Mouse (Mus musculus) liver, embryonic 12.5 days (tissue): ENCODE results near the gene Ankfn1. TPM values are rescaled to one million over a fixed set of nuclear protein-coding genes. Genes with fewer than 3 reads are reported as not detected.

ENCODE experiments used
- ATAC-seq: fragments of 200-750 bp; cut with Nextera tagmentation; 2 replicates; pipeline ENCODE4 v1.8.0; 2017; ENCODE audit warnings: moderate number of reproducible peaks, mild to moderate bottlenecking, moderate library complexity
- H3K27ac ChIP-seq: fragments of 300-500 bp; sonication (generic); 2 replicates; pipeline ENCODE4 v1.5.1; 2016; ENCODE audit warnings: mild to moderate bottlenecking
- H3K27me3 ChIP-seq: fragments of 300-500 bp; sonication (generic); replicated peaks from 2 replicates; pipeline ENCODE4 v1.6.1; 2016; ENCODE audit warnings: mild to moderate bottlenecking, moderate library complexity
- H3K36me3 ChIP-seq: fragments of 300-500 bp; sonication (generic); 2 replicates; pipeline ENCODE4 v1.6.1; 2016; ENCODE audit warnings: mild to moderate bottlenecking, moderate library complexity
- H3K4me1 ChIP-seq: fragments of 300-500 bp; sonication (generic); 2 replicates; pipeline ENCODE4 v1.6.1; 2016
- H3K4me2 ChIP-seq: fragments of 300-500 bp; sonication (generic); 2 replicates; pipeline ENCODE4 v1.6.1; 2016; ENCODE audit warnings: mild to moderate bottlenecking, moderate library complexity
- H3K4me3 ChIP-seq: fragments of 300-500 bp; sonication (generic); 2 replicates; pipeline ENCODE4 v1.5.1; 2016; ENCODE audit warnings: mild to moderate bottlenecking, moderate library complexity
- H3K9ac ChIP-seq: fragments of 300-500 bp; sonication (generic); 2 replicates; pipeline ENCODE4 v1.6.1; 2016; ENCODE audit warnings: mild to moderate bottlenecking, moderate library complexity
- H3K9me3 ChIP-seq: fragments of 300-500 bp; sonication (generic); replicated peaks from 2 replicates; pipeline ENCODE4 v1.6.1; 2016; ENCODE audit warnings: mild to moderate bottlenecking, moderate library complexity
- WGBS: fragments of 180-500 bp; shearing (Covaris S2); methylation state at CpG from one replicate; pipeline ENCODE4 v1.1.7; 2016; ENCODE audit not compliant: insufficient replicate concordance; 5-methylcytosine and 5-hydroxymethylcytosine counted together
- polyA plus RNA-seq: library from polyadenylated mRNA; unstranded; fragments of >200 nt; fragmentation: Nextera tagmentation; extraction: Ambion mirVana; gene quantifications from 2 replicates; pipeline ENCODE4 v1.2.1, GENCODE M21; 2016

The Ankfn1 gene
- polyA plus RNA-seq, 1 experiment from 2014 or later: not detected

DNA sequence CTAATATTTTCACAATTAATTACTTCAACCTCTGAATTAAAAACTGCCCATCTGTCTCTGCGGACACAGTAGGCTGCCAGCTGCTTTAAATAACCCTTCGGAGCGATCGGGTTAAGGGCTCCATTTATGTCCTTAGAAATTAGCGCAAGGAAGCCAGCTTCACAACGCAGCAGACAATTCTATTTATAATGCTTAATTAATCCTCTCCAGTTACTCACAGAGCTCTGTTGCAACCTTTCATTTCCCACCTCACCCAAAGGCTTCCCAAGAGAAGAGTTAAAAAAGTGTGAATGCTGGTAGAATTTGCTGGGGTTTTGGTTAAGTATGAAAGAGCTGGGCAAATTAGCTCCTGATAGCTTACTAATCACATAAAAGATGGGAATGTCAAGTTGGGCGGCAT lies 275.7 kb downstream of the Ankfn1 start:
- Histone ChIP-seq H3K4me1 (no peaks in the 10 kb centered on the region), H3K36me3 (no peaks in the 10 kb centered on the region), H3K4me2 (no peak overlapping the region), H3K9me3 (no peaks in the 10 kb centered on the region), H3K27me3 (no peaks in the 10 kb centered on the region), H3K4me3 (no peak overlapping the region), H3K27ac (no peak overlapping the region), H3K9ac (no peak overlapping the region)
- WGBS: 71% methylated on average over 7 of the region's 7 CpGs
- no peak for ATAC-seq

DNA sequence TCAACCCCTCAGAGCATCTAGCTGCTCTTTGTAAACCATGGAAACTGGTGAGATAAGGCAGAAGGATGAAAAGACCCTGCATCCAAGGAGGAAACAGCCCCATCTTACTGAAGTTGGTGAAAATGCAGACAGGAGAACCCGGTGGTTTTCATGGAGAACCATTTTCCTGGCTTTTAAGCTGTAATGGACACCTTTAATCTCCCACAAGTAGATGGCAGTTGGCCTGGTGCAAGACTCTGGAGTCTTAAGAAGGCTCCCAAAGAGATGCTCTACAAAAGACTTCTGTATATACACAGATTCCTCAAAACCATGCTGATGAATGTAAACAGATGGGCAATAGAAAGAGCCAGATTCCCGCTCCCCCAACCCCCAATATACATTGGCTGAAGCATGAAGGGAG lies 276.5 kb downstream of the Ankfn1 start:
- Histone ChIP-seq H3K4me3 (no peak overlapping the region), H3K4me1 (no peaks in the 10 kb centered on the region), H3K9ac (no peak overlapping the region), H3K4me2 (no peak overlapping the region), H3K9me3 (no peaks in the 10 kb centered on the region), H3K27me3 (no peaks in the 10 kb centered on the region), H3K27ac (no peak overlapping the region), H3K36me3 (no peaks in the 10 kb centered on the region)
- 56% methylated on average over 2 of the region's 2 CpGs for WGBS
- ATAC-seq: no peak

DNA sequence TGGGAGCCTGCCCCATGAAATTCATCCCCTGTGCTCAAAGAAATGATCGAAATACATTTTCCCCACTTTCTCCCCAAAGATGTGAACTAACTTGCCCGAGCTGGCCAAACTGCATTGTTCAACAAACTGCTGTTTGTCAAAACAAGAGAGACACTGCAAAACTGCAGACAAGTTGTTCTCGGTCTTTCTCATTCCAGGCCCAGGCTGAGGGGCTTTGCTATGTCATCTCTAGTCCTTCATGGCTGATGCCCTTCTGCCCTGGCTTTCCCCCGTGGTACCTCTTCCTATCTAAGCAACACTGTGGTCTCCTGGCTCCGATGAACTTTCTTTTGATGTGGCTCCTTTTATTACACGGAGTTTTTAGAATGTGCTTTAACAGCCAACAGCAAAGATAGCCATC lies 296.4 kb downstream of the Ankfn1 start:
- 38% methylated on average over 6 of the region's 6 CpGs for WGBS
- Histone ChIP-seq H3K36me3 (no peaks in the 10 kb centered on the region), H3K4me1 (no peaks in the 10 kb centered on the region), H3K4me2 (no peak overlapping the region), H3K27ac (no peak overlapping the region), H3K27me3 (no peaks in the 10 kb centered on the region), H3K9me3 (no peaks in the 10 kb centered on the region), H3K4me3 (no peak overlapping the region), H3K9ac (no peak overlapping the region)
- ATAC-seq: no peak

DNA sequence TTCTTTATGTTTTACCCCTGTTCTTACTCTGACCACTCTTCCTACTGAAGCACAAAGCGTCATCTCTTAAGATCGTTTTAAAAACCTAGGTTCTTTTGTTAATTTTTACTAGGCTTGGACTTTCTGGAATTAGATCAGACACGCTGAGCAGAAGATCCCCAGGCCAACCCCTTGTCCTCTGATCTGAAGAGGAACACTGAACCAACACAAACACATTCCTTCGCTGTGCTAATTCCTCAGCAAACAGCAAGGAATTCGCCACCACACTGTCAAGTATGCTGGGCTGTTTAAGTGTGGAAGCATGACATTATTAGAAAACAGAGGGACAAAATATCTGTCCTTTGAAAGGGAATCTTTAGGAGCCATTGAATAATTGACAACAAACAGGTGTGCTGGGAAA lies 300.5 kb downstream of the Ankfn1 start:
- H3K4me1 ChIP-seq: no peaks in the 10 kb centered on the region
- no peak overlapping the region for H3K9ac ChIP-seq
- no peaks in the 10 kb centered on the region for H3K36me3 ChIP-seq
- no peak for ATAC-seq
- H3K27ac ChIP-seq: no peak overlapping the region
- H3K4me2 ChIP-seq: no peak overlapping the region
- H3K9me3 ChIP-seq: no peaks in the 10 kb centered on the region
- WGBS: 49% methylated on average over 5 of the region's 5 CpGs
- no peaks in the 10 kb centered on the region for H3K27me3 ChIP-seq
- H3K4me3 ChIP-seq: no peak overlapping the region

DNA sequence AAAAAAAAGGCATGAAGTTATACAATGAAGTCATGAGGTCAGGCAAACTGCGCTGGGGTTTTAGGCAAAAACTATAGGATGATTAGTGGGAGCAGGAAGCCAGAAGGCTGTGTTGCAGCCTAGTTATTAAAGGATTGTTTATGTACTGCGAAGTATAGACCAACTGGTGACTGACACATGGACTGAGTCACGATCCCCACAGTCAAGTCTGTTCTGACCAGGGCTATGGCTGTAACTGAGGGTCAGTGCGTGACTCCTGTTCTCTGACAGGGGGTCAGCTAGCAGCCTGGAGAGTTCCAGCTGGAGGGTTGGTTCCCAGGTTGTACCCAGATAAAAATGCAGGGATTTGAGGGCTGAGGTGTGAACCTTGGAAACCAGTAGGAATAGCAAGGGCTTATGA lies 301.4 kb downstream of the Ankfn1 start:
- Histone ChIP-seq H3K36me3 (no peaks in the 10 kb centered on the region), H3K4me1 (no peaks in the 10 kb centered on the region), H3K9me3 (no peaks in the 10 kb centered on the region), H3K27ac (no peak overlapping the region), H3K27me3 (no peaks in the 10 kb centered on the region), H3K4me2 (no peak overlapping the region), H3K9ac (no peak overlapping the region), H3K4me3 (no peak overlapping the region)
- 55% methylated on average over 4 of the region's 4 CpGs for WGBS
- ATAC-seq: no peak

DNA sequence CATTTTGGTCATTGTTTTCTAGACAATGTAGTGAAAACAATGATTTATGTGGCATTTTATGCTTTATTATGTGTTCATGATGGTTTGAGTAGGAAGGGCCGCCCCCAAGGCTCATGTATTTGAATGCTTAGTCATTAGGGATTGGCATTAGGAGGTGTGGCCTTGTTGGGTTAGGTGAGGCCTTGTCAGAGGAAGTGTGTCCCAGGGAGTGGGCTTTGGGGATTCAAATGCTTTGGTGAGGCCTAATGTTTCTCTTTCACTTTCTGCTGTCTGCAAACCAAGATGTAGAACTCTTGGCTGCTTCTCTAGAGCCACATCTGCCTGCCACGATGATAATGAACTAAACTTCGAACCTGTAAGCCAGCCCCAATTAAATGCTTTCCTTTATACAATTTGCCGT lies 304.6 kb downstream of the Ankfn1 start:
- H3K4me3 ChIP-seq: no peak overlapping the region
- no peak overlapping the region for H3K9ac ChIP-seq
- H3K27me3 ChIP-seq: no peaks in the 10 kb centered on the region
- H3K27ac ChIP-seq: no peak overlapping the region
- no peaks in the 10 kb centered on the region for H3K4me1 ChIP-seq
- H3K9me3 ChIP-seq: no peaks in the 10 kb centered on the region
- ATAC-seq: no peak
- no peaks in the 10 kb centered on the region for H3K36me3 ChIP-seq
- H3K4me2 ChIP-seq: no peak overlapping the region
- 57% methylated on average over 4 of the region's 4 CpGs for WGBS

DNA sequence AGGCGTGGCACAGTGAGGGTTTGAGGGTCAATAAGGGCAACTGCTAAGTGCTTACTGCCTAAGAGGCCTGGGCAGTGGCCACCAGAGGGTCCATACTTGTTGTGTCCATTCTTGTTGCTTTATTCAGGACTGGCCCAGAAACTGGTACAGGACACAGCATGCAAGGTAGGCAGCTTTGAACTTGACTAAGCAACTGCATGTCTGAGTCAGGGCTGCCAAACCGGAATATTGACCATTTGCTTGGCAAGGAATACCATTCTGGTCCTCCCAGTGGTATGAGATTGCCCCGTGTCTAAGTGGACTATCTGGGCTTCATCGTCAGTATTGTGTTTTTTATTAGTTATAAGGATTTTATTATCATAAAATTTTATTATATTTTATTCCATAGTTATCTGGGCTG lies 312.1 kb downstream of the Ankfn1 start:
- no peaks in the 10 kb centered on the region for H3K27me3 ChIP-seq
- no peak overlapping the region for H3K27ac ChIP-seq
- WGBS: 58% methylated on average over 4 of the region's 4 CpGs
- H3K4me1 ChIP-seq: no peaks in the 10 kb centered on the region
- H3K4me2 ChIP-seq: no peak overlapping the region
- ATAC-seq: no peak
- H3K9me3 ChIP-seq: no peaks in the 10 kb centered on the region
- H3K36me3 ChIP-seq: no peaks in the 10 kb centered on the region
- H3K4me3 ChIP-seq: no peak overlapping the region
- H3K9ac ChIP-seq: no peak overlapping the region

DNA sequence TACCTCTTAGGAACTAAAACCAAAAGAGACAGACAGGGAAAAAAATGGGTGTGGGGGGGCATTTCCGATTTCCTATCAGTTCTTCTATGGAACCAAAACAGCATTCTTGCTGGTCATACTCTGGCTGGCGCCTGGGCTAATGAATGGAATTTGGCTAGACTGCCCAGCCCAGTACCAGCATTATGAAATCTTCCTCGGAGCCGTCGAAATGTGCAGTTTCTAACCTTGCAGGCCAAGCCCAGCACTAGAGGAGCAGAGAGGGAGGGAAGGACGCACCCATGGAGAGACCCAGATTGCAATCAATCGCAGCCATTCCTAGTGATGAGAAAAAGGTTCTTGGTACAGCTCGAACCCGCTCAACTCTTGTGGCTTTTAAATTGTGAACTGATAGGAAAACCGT lies 315.2 kb downstream of the Ankfn1 start:
- H3K4me2 ChIP-seq: no peak overlapping the region
- WGBS: 62% methylated on average over 10 of the region's 10 CpGs
- no peaks in the 10 kb centered on the region for H3K9me3 ChIP-seq
- ATAC-seq: no peak
- H3K4me3 ChIP-seq: no peak overlapping the region
- H3K27ac ChIP-seq: no peak overlapping the region
- no peaks in the 10 kb centered on the region for H3K36me3 ChIP-seq
- no peaks in the 10 kb centered on the region for H3K27me3 ChIP-seq
- H3K4me1 ChIP-seq: no peaks in the 10 kb centered on the region
- no peak overlapping the region for H3K9ac ChIP-seq

DNA sequence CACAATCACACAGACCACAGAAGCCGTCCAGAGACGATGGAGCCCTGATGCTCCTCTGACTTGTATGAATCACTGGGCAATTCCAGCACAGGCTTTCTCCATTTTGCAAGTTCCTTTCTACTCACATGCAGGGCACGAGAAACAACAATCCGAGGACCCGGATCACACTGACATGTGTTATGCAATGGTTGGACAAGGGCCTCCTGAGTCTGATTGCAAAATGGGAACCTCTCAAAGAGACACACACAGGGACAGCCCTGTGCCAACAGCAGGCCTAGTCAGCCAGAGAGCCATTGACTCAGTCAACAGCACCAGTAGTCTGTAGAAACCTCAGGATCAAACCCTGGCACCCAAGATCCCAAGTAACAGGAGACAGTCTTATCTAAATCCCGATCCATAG lies 318.0 kb downstream of the Ankfn1 start:
- Histone ChIP-seq H3K36me3 (no peaks in the 10 kb centered on the region), H3K9me3 (no peaks in the 10 kb centered on the region), H3K4me2 (no peak overlapping the region), H3K4me1 (no peaks in the 10 kb centered on the region), H3K4me3 (no peak overlapping the region), H3K27me3 (no peaks in the 10 kb centered on the region), H3K27ac (no peak overlapping the region), H3K9ac (no peak overlapping the region)
- WGBS: 62% methylated on average over 6 of the region's 6 CpGs
- no peak for ATAC-seq

DNA sequence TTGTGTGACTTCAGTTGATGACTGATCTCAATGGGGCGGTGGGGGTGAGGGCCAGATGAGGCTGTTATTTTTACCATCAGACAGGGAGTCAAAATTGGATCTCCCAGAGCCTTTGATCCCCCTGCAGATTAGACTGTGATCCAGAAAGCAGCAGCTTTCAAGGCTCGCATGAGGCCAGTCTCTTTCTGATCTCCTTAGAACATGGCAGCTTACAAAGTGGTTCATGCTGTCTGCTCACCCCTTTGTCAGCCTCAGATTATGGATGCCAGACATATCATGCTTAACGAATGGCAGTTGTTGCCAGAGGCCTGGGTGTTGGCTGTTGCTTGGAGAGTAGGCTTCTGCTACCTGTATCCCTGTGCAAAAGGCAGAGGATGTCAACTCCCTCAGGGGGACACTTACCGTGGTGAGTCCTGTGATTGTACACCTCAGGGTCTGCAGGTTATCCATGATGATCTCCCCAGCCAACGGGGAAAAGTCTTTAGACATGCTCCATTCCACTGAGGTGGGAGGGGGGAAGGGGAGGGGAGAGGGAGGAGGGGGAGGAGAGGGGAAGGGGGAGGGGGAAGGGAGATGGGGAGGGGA lies 321.7 kb downstream of the Ankfn1 start:
- ATAC-seq: no peak
- whole genome bisulfite sequencing: 43% methylated on average over 5 of the region's 5 CpGs
- no peaks in the 10 kb centered on the region for H3K36me3 ChIP-seq
- H3K9me3 ChIP-seq: no peaks in the 10 kb centered on the region
- H3K4me1 ChIP-seq: no peaks in the 10 kb centered on the region
- no peak overlapping the region for H3K9ac ChIP-seq
- no peak overlapping the region for H3K27ac ChIP-seq
- H3K4me2 ChIP-seq: no peak overlapping the region
- H3K4me3 ChIP-seq: no peak overlapping the region
- H3K27me3 ChIP-seq: no peaks in the 10 kb centered on the region

DNA sequence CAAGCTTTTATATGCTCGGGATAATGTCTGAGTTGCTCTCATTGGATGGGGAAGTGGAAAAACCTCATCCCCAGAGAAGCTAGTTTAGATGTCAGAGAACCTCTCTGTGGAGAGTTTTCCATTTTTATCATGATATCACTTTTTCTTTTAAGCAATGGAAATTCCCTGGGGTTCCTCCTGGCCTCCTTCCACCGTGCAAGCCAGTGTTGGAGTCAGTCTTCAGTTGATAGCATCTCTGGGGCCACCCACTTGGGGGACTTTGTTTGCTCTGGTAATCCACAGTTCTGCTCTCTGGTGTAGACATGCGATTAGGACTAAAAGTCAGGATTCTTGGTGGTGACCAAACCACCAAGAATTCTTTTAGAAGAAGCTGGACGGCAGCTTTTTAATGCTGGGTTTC lies 322.8 kb downstream of the Ankfn1 start:
- H3K4me1 ChIP-seq: no peaks in the 10 kb centered on the region

DNA sequence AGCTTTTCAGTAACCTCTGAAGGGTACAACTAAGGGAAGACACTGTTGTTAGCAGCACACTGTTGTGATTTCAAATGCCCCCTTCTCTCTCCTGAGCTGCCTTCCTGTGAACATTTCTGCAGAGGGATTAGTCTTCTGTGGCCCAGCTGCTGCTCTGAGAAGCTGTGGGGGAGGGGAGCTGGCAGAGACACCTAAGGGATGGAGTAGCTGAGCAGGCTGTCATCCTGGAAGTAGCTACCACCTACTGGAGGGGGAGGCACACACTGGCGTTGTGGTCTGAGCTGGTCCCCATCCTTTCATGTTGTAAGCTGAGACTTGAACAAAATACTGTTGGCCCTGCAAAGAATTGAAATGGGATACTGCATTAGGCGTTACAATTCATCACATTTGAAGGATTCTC lies 324.6 kb downstream of the Ankfn1 start:
- 18% methylated on average over 2 of the region's 2 CpGs for whole genome bisulfite sequencing

More for the DNA sequence above, 322.8 kb downstream of the Ankfn1 start:
- WGBS: 50% methylated on average over 4 of the region's 4 CpGs
- Histone ChIP-seq H3K36me3 (no peaks in the 10 kb centered on the region), H3K9ac (no peak overlapping the region), H3K27me3 (no peaks in the 10 kb centered on the region), H3K9me3 (no peaks in the 10 kb centered on the region), H3K4me3 (no peak overlapping the region), H3K27ac (no peak overlapping the region), H3K4me2 (no peak overlapping the region)
- no peak for ATAC-seq

DNA sequence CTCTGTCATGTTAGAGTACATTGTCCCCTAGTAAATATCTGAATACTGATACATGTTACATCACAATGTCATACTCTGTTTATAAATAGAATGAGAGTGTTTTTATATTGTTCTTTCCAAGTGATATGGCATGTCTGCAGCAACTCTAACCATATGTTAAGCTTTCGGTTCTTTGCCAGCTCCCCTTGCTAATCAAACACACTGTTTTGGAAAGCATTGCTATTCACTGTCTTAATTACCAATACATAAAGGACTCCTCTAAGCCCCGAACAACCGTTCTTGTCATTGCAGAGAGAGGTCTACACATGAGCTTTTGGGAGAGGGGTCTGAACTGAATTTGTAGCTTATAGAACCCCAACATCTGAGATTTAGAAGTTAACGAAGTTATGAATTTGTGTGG lies 327.0 kb downstream of the Ankfn1 start:
- no peak overlapping the region for H3K4me3 ChIP-seq
- no peak overlapping the region for H3K27ac ChIP-seq
- H3K4me1 ChIP-seq: no peaks in the 10 kb centered on the region
- 78% methylated on average over 4 of the region's 4 CpGs for WGBS
- no peaks in the 10 kb centered on the region for H3K36me3 ChIP-seq
- no peaks in the 10 kb centered on the region for H3K9me3 ChIP-seq
- H3K4me2 ChIP-seq: no peak overlapping the region
- H3K9ac ChIP-seq: no peak overlapping the region
- H3K27me3 ChIP-seq: no peaks in the 10 kb centered on the region
- no peak for ATAC-seq

More for the DNA sequence above, 324.6 kb downstream of the Ankfn1 start:
- no peak for ATAC-seq
- no peak overlapping the region for H3K4me2 ChIP-seq
- H3K36me3 ChIP-seq: no peaks in the 10 kb centered on the region
- no peak overlapping the region for H3K4me3 ChIP-seq
- H3K9me3 ChIP-seq: no peaks in the 10 kb centered on the region
- H3K27ac ChIP-seq: no peak overlapping the region
- H3K4me1 ChIP-seq: no peaks in the 10 kb centered on the region
- H3K9ac ChIP-seq: no peak overlapping the region
- H3K27me3 ChIP-seq: no peaks in the 10 kb centered on the region
